Mouse (Mus musculus) forelimb bud, embryonic 11.5 days (tissue): ENCODE results near the gene Shisa9.
"Not testable (repeated sequence)": the region's sequence is repeated elsewhere in the genome, so short reads cannot be mapped to it uniquely, and the experiment has no call there.

Experiments
- DNase-seq: peaks from one replicate; pipeline ENCODE4 v3.0.0-alpha.2; 2012; ENCODE audit warnings: low read depth, low spot score

Shisa9 gene

DNA sequence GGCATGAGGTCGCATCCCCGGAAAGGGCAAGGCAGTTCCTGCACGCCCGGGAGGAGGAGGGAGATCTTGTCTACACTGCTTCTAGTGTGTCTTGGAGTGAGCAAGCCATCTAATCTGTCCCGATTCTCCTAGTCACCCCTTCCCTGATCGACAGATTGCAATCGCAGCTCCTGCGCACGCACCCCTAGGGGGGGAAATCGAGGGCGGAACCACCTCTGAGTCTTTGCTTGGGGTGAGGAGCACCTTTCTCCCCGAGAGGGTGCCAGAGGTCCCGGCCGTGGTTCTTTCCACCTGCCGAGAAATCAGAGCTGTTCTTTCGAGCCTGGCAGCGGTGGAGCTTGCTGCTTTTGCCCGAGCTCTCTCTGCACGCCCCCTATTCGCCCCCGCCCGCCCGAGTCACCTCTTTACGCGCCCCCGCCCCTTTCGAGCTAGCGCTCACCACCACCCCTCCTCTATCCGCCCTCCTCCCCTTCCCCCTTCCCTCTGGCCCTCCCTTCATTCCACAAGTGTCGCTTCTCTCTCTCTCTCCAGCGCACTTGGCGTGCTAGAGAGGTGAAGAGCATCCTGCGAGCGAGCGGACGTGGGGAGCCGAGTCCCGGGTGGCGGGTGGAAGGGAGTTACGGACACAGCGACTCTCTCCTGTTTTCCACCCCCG is at the start of gene Shisa9:
Gene Shisa9 (plus strand): TSS at position 498 of the 655 bp plus-strand sequence.
- DNase-seq, result no peak

DNA sequence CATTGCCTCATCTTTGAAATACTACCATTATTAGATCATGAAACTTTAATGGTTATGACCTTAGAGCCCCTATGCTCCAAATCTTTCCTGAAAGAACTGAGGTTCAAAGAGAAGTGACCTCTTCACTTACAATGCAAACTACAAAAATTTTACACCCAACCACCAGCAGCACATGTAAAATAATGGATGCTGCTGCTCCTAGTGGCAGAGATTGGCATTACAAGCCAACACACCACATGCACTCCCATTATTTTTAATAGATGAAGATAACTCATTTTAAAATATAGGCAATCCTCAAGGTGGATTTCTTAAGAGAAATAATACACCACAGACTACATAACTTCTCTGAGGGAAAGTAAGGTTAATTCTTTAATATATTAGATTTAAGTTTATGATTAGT is 43.4 kb upstream of the Shisa9 start:
- peak; percentile 26 for DNase-seq

DNA sequence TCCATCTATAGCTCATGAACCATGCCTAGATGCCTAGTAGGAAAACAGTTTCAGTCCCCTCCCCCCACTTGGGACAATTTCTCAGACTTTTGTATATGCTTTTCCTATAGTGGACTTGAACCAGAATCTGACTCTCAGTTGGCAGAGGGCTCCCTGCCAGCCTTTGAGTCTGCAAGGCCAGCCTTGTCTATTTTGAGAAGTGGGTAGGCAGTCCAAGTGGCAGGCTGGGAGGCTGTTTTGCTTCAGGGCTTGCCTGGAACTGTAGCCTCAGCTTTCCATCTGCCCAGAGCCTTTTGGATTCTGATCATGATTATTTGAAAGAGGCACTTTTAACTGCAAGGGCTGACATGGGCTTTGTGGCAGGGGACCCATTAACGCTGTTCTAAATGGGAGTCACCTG is 23.2 kb upstream of the Shisa9 start:
- DNase-seq, result no peak

DNA sequence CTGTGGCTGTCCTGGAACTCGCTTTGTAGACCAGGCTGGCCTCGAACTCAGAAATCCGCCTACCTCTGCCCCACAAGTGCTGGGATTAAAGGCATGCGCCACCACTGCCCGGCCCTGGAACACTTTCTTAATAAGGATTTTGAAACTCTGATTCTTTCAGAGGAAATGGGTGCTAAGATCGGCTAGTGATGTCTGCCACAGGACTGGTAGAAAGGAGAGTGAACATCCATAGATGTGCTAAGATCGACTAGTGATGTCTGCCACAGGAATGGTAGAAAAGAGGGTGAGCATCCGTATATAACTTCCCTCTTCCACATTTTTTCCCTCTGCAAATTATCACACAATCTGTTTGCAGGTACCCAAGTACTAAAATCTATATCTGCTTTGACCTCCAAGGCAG is 17.9 kb upstream of the Shisa9 start:
- no peak for DNase-seq

DNA sequence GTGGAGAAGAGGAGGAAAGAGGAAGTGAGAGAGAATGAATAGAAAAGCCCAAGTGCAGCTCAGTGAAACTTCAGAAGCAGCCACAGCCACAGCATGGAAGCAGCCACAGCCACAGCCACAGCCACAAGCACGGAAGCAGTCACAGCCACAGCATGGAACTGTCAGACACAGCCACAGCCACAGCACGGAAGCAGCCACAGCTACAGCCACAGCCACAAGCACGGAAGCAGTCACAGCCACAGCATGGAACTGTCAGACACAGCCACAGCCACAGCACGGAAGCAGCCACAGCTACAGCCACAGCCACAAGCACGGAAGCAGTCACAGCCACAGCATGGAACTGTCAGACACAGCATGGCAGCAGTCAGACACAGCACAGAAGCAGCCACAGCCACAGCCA is 17.1 kb upstream of the Shisa9 start:
- DNase-seq, result not testable (repeated sequence)

DNA sequence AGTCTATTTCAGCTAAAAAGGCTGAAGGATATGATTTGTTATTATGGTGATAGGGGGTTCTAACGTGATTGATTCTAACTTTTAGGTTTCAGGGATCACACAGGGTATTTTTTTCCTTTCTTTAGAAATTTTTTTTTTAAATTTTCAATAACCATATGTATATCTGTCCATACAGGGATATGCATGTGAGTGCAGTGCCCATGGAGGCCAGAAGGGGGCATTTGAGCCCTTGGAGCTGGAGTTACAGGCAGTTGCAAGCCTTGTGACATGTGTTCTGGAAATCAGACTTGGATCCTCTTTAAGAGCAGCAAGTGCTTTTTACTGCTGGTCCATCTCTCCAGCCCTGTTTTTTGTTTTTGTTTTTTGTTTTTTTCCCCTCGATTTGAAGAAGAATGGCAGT is 16.3 kb upstream of the Shisa9 start:
- no peak for DNase-seq

DNA sequence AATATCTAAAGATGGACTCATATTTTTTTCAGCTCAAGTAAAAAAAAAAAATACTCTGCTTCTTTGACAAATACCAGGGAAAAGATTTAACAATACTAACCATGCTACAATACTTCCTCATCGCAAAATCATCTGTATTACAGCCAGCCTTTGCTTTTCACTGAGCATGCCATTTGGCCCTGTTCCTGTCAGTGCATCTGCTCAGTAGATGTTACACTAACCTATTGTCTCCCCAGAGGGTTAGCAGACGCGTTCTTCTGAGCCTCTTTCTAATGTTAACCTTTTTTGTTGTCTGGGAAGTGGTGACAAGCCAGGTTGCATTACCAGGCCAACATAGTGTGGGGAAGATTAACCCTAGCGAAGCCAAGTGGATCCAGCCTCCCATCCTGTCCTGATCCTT is 10.2 kb upstream of the Shisa9 start:
- DNase-seq, result no peak

DNA sequence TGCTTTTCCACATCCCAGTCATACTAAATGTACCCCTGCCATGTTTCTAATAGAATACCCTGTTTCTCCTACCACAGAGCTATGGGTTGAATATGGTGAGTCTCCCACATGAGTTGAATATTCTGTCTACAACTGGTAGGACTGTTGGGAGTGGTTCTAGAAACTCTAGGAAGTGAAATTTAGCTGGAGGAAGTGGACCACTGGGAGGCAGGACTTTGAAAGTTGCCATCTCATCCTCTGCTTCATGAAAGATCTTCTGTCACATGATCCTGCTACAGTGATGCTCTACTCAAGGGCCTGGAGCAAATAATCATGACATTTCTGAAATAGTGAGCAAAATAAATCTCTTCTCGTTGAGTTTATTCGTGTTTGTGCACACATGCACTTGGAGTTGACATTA is 7.2 kb upstream of the Shisa9 start:
- no peak for DNase-seq

DNA sequence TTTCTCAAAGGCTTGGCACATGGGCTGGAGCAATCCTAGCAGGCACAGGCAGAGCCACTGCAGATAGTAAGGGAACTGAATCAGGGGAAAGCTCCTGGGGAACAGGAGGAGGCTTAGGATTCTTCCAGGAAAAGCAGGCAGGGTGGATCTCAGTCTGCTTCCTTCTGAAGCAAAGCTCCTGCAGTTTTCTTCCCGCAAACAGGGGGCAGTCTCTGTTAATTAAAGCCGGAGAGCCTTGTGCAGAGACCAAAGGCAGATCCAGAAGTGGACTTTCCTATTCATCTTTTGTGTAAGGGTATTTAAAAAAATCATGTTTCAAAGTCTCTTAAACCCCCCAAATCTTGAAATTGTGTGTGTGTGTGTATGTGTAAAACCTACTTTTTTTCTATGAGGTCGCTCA is 3.1 kb upstream of the Shisa9 start:
- no peak for DNase-seq

DNA sequence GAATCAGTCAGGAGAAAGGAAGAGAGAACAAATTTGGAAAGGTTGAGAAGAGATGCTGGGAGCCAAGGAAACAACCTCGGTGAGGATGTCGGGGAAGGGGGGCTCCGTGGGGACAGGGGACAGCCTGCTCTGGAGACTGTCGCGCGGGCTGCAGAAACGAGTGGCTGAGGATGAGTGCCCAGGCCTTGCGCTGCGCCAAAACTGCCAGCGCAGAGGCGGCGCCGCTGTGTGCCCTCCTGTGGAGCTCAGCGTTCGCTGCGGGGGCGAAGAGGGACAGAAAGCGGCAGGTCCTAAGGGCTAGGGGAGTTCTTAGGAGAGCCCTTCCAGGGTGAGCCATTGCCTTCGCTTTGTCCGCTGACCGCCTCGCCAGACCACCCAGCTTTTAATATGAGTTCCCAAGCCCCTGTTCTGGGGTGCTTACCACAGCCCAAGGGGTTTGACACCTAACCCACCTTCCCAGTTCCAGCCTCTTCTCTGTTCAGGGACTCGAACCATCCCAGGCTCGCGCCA is 752 bp upstream of the Shisa9 start:
- no peak for DNase-seq

DNA sequence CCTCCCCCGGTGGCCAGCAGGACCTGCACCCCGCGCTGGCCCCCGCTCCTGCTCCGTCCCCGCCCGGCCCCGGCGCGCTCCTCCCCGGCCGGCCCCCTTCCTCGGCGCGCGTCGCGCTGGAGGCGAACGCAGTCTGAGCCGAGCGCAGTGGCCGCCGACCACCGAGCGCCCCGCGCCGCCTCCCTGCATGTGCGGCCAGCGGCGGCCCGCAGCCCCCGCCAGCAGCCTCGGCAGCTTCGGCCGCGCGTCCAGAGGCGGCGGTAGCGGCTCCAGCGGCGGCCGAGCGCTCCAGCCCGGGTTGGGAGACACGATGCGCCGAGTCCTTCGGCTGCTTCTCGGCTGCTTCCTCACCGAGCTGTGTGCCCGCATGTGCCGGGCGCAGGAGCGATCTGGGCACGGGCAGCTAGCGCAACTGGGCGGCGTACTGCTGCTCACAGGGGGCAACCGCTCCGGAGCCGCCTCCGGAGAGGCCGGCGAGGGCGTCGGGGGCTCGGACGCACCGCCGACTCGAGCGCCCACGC is 418 bp downstream of the Shisa9 start:
- DNase-seq, result no peak

DNA sequence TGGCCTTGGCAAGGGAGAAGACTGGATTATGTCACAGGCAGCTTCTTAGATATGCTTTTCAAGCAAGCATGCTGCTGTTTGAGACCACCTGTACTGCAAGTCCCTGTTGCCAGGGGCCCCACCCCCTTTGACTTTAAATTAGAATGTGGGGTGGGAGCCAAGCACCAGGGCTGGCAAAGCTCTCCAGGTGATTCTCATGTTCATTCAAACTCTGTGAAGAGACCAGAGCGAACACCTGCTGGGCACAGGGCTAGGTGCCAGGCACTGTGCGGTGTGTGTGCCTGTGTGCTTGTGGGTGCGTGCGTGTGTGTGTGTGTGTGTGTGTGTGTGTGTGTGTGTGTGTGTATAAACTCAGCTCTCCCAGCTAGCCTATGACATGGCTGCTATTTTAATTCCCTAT is 3.1 kb downstream of the Shisa9 start:
- no peak for DNase-seq

DNA sequence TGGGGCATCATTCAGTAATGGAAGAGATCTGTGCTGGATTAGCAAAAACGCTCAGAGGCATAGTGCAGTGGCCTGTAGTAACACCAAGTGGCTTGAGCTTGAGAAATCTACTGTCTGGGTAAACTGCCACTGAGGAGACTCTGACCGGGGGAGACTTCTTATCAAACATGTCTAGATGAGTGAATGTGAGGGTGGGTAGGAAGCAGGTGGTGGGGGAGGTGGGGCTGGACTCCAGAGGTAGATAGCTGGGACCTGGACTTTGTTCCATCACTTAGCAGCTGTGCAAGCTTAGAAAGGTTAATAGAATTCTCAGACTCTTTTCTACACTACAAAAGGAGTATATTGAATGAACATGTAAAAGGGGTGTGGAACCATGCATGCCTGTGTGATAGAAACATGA is 21.3 kb downstream of the Shisa9 start:
- DNase-seq, result no peak

DNA sequence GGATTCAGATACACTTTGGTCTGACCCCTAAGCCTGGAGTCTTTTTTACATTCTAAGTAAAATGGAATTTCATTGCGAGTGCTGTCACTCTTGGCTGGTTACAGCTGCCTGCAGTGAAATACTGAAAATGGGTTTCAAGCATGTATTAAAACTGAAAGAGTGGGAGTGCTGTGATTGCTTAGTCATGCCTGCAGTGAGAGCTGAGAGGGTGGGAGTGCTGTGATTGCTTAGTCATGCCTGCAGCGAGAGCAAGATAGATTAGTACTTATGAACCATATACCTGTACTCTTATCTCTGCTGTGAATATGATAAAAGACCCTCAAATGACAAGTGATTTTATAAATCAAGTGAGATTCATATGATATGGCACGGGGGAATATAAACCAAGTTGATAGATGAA is 26.2 kb downstream of the Shisa9 start:
- no peak for DNase-seq

DNA sequence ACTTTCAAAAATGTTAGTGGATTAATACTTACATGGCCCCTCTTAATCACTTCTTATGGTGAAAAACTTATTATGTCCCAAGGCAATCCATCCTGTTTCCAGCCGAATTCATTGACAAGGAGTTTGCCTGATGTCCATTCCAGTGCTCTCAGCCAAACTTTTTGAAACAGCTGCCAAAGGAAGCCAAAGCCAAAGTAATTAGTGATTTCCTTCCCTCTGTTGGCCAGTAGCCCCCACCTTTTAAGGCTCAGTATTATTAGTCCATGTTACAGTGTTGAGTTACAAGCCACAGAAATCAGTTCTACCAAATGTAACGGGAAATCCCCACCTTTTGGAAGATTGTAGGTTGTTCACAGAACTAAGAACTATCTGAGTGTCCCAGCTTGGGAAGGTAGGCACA is 28.8 kb downstream of the Shisa9 start:
- no peak for DNase-seq

DNA sequence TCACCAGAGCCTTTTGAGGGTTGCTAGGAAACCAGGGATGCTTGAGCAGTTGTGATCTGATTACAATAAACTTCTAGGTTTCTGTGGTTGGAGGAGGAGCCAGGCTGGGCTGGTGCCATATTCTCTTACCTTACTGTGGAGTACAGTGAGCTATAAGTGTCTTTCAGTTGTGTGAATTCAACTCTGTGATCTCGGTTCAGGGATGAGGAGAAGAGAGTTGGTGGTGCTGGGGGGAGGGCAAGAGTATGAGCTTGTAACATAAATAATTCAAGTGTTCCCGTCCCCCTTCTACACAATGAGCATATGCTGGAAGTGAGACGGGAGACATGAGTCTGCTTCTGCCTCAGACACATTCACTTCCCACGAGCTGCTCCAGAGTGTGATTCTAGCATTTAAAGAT is 30.6 kb downstream of the Shisa9 start:
- DNase-seq, result no peak

DNA sequence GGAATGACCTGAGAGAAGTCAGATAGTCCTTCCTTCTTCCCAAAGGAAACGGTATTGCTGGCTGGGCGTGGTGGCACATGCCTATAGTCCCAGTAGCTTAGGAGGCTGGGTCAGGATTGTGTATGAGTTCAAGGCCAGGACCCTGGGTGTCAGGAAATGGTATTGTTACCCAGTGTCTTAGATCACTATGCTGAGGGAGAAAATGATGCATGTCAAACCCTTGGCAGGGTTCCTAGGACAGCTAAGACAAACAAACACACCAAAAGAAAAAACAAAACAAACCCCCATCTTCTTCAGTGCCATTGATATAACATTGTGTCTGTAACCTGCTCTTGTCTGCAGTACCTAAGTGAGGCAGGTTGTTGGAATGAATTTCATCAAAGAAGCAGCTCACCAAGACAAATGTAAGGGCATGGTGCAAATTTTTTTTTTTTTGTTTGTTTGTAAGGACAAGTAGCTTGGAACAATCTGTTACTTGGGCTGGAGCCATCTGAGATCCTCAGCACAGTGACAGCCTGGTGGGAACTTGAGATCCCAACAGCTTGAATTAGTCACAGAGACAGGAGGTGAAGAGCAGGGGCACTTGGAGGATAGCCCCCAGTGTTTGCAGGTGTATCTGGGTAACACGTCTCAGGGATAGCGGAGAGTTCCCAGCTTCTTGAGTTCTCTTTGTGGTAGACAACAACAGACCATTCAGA is 34.2 kb downstream of the Shisa9 start:
- DNase-seq, result no peak

DNA sequence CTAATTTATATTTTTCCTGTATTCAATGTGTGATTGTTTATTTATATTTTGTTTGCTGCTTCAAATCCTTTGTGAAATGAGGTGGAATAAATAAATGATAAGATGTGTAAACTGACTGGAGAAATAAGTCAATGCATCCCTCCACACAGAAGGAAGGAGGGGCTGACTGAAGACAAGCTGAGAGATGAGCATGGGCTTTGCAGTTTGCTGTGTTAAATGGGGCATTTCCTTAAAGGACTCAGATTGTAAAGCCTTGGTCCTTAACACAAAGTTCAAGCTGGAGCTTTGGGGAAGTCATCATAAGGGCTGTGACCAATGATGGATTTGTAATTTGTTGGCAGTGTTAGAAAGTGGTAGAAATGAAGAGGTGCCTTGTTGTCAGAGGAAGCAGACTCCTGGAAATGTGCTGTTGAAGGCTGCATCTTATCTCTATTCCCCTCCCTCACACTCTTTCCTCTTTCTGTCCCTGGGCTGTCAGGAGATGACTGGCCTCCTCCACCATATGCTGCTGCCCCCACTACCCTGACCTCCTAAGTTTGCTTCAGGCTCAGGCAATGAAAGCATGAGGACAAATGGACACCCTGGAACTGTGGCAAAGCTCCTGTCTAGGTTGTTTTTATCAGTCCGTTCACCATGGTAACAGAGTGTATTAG is 36.3 kb downstream of the Shisa9 start:
- DNase-seq, result no peak

DNA sequence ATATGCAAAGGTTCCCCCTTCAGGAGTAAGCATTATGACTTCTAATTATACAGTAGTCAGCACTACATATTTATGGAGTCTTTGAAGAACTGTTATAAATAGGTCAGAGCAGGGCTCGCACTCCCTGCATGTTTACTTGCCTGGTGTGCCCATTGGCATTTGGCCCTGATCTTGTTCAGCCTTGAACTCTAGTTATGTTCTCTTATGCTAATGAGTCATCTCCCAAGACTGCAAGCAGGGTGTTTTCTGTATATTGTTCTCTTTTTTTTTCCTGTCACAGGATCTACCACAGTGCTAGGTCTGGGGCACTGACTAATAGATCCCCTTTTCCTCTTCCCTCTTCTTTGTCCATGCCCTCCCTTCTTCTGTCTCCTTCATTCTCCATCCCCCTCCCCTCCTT is 48.5 kb downstream of the Shisa9 start:
- DNase-seq, result no peak

DNA sequence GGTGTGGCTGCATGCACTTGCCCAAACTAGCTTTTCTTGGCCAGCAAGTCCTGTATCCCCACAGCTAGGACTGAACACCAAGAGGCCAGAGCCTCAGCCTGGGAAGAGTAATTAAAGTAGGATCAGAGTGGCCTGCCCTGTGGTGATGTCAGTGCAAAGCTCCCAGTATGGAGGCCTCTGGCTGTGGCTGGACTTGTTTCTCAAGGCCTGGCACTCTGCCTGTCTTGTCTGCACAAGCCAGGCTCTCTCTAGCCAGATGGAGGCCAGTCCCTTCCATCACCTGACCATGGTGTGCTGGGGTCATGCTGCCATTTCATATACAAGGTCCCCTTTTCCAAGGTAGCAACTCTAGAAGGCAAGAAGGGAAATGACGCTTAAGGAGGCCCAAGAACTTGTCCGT is 51.0 kb downstream of the Shisa9 start:
- no peak for DNase-seq

DNA sequence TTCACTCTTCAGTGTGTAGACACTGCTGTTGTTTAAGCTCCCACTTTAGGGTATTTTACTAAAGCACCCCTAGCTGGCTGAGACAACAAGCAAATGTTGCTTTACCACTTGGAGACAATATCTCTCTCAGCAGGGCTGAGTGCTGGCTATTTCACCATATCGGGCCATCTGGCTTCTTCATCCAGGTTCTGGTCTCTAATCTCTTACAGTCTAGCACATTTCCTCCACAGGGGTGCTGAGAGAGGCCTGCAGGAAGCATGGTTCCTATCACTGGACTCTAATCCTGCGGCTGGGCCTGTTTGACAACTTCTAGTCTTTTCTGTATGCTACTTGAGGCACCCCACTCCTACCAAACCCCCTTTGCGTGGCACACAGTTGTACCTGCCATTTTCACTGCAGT is 51.7 kb downstream of the Shisa9 start:
- DNase-seq, result no peak

DNA sequence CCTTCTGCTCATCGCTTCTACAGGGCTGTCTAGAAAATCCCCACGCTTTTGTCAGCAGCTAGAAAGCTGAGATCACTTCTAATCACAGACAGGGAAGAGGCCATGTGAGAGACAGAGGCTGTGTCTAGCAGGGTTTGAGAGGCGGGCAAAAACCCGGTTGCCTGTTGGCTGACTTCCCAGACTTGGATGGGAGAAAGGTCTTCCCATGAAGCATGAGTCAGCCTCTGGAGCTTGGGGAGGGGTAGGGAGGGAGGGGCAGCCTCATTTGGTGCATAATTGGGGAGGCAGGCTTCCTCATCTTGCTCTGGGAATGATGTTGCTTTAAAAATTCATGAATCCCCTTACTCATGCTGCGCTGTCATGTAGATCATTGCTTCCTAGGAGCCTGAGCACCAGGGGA is 57.0 kb downstream of the Shisa9 start:
- DNase-seq, result no peak

DNA sequence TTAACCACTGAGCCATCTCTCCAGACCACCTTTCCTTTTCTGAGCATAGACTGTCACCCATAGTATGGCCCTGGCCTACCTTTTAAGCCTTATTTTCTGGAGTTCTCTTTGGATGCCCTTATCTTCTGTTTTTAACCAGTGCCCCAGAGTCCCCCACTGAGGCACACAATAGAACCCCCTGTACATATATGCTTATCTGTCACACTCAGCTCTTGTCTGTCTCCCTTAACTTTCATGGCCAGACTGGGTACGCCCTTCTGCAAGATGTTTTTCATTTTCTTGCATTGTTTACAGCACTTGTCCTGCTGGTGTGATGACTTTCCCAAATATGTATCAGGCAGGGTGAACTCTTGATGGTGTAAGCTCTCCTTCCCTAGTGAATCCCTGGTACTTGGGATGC is 68.1 kb downstream of the Shisa9 start:
- no peak for DNase-seq
